Mouse (Mus musculus): ENCODE data around the gene Gm26620.
A peak's percentile ranks its signal among the peaks of the same experiment; 100 is the strongest.

The Gm26620 gene

GRCm38 (mm10) chr1:170884978-170885561, at the start of gene Gm26620, which contains the start of gene Dusp12:
Gene Gm26620, plus strand, starts transcription at chr1:170885065.
Gene Dusp12, minus strand, starts transcription at chr1:170885540.
- DNase-seq, result peak; percentile 92

- peak; percentile 52 for DNase-seq
These were observed 45.2 kb upstream of the Gm26620 start for GRCm38 (mm10) chr1:170839685-170840084.

GRCm38 (mm10) chr1:170844380-170844779, 40.5 kb upstream of the Gm26620 start:
- peak; percentile 34 for DNase-seq

- DNase-seq, result no peak
These were observed 39.2 kb upstream of the Gm26620 start for GRCm38 (mm10) chr1:170845448-170846307.

- DNase-seq, result no peak
These were observed 34.9 kb upstream of the Gm26620 start for GRCm38 (mm10) chr1:170850007-170850406.

- DNase-seq, result no peak
These were observed 33.9 kb upstream of the Gm26620 start for GRCm38 (mm10) chr1:170850637-170851624.

GRCm38 (mm10) chr1:170853604-170854003, 31.3 kb upstream of the Gm26620 start:
- DNase-seq, result peak; percentile 31

- DNase-seq, result peak; percentile 65
These were observed 29.7 kb upstream of the Gm26620 start for GRCm38 (mm10) chr1:170855056-170855760.

- no peak for DNase-seq
These were observed 27.5 kb upstream of the Gm26620 start for GRCm38 (mm10) chr1:170857369-170857768.

GRCm38 (mm10) chr1:170858872-170859271, 26.0 kb upstream of the Gm26620 start:
- DNase-seq, result no peak

GRCm38 (mm10) chr1:170861671-170862434, 23.0 kb upstream of the Gm26620 start:
- no peak for DNase-seq

GRCm38 (mm10) chr1:170862435-170862717, 22.5 kb upstream of the Gm26620 start:
- DNase-seq, result no peak

- DNase-seq, result no peak
These were observed 21.8 kb upstream of the Gm26620 start for GRCm38 (mm10) chr1:170863033-170863432.

GRCm38 (mm10) chr1:170864234-170864633, 20.6 kb upstream of the Gm26620 start:
- DNase-seq, result no peak

- DNase-seq, result no peak
These were observed 20.1 kb upstream of the Gm26620 start for GRCm38 (mm10) chr1:170864754-170865153.

GRCm38 (mm10) chr1:170865406-170865805, 19.5 kb upstream of the Gm26620 start:
- no peak for DNase-seq

- peak; percentile 58 for DNase-seq
These were observed 17.7 kb upstream of the Gm26620 start for GRCm38 (mm10) chr1:170866992-170867690.

- DNase-seq, result peak; percentile 97
These were observed 17.2 kb upstream of the Gm26620 start, which contains the start of gene Atf6 for GRCm38 (mm10) chr1:170867691-170868105. Gene Atf6, minus strand, starts transcription at chr1:170867771.

GRCm38 (mm10) chr1:170868107-170868904, 16.6 kb upstream of the Gm26620 start:
- DNase-seq, result peak; percentile 87

GRCm38 (mm10) chr1:170868905-170869283, 16.0 kb upstream of the Gm26620 start:
- no peak for DNase-seq

All from lung, postnatal 36 days (tissue).